Mouse (Mus musculus) MEL (cell line): ENCODE measurements around the gene Oxct1. TPM values are rescaled to one million over a fixed set of nuclear protein-coding genes. Genes with fewer than 3 reads are reported as not detected.

Experiments used
- DNase-seq: peaks from one replicate; pipeline ENCODE4 v3.0.0; 2011; ENCODE audit warnings: low read depth, low spot score
- H3K27ac ChIP-seq: 2 replicates; pipeline ENCODE4 v1.5.1; 2012; ENCODE audit warnings: low read depth, mild to moderate bottlenecking, control low read depth, low read length, moderate library complexity; ENCODE audit not compliant: control insufficient read depth
- H3K27me3 ChIP-seq, 2 experiments: fragments of 150-350 bp in 1 of 2; sonication (generic) in 1 of 2; 2 replicates each; pipeline ENCODE4 v1.6.1; 2012; ENCODE audit warnings: low read length in 2 of 2, mild to moderate bottlenecking in 2 of 2, improper control_type of control experiment in 1 of 2, moderate library complexity in 1 of 2; ENCODE audit not compliant: insufficient read depth in 2 of 2, control insufficient read depth in 1 of 2
- H3K36me3 ChIP-seq, 2 experiments: 2 replicates each; pipeline ENCODE4 v1.6.1; 2012 to 2014; ENCODE audit warnings: low read length in 2 of 2, improper control_type of control experiment in 1 of 2, inconsistent platforms in 1 of 2, mild to moderate bottlenecking in 1 of 2; ENCODE audit not compliant: insufficient read depth in 2 of 2, control insufficient read depth in 1 of 2
- H3K4me1 ChIP-seq, 2 experiments: fragments of 150-350 bp in 1 of 2; sonication (generic) in 1 of 2; 2 replicates each; pipeline ENCODE4 v1.6.1; 2012; ENCODE audit warnings: low read length in 2 of 2, improper control_type of control experiment in 1 of 2, mild to moderate bottlenecking in 1 of 2; ENCODE audit not compliant: insufficient read depth in 2 of 2, control insufficient read depth in 1 of 2
- H3K4me3 ChIP-seq, 2 experiments: fragments of 150-350 bp in 1 of 2; sonication (generic) in 1 of 2; 2 replicates each; pipeline ENCODE4 v1.5.1; 2012; ENCODE audit warnings: low read depth in 2 of 2, low read length in 2 of 2, mild to moderate bottlenecking in 2 of 2, moderate library complexity in 2 of 2, control low read depth in 1 of 2, improper control_type of control experiment in 1 of 2; ENCODE audit not compliant: control insufficient read depth in 1 of 2, insufficient read depth in 1 of 2
- H3K79me2 ChIP-seq: 2 replicates; pipeline ENCODE4 v1.6.1; 2012; ENCODE audit warnings: mild to moderate bottlenecking, low read length, moderate library complexity; ENCODE audit not compliant: control insufficient read depth, poor library complexity, insufficient read depth
- H3K9ac ChIP-seq: 2 replicates; pipeline ENCODE4 v1.6.1; 2012; ENCODE audit warnings: low read depth, mild to moderate bottlenecking, control low read depth, low read length, moderate library complexity; ENCODE audit not compliant: control insufficient read depth, poor library complexity, severe bottlenecking
- H3K9me3 ChIP-seq: fragments of 150-350 bp; sonication (generic); replicated peaks from 2 replicates; pipeline ENCODE4 v1.6.1; 2012; ENCODE audit warnings: mild to moderate bottlenecking, low read length, improper control_type of control experiment, moderate library complexity; ENCODE audit not compliant: insufficient read depth
- CHD1 ChIP-seq: IDR thresholded peaks from 2 replicates; pipeline ENCODE4 v1.6.1; 2012; ENCODE audit warnings: low read depth, mild to moderate bottlenecking, inconsistent platforms, low read length, improper control_type of control experiment
- ELF1 ChIP-seq: IDR thresholded peaks from 2 replicates; pipeline ENCODE4 v1.6.1; 2014; ENCODE audit warnings: low read depth, mild to moderate bottlenecking, inconsistent platforms, low read length, improper control_type of control experiment, moderate library complexity
- ETS1 ChIP-seq: IDR thresholded peaks from 2 replicates; pipeline ENCODE4 v1.6.1; 2012; ENCODE audit warnings: low read depth, mild to moderate bottlenecking, inconsistent platforms, low read length, improper control_type of control experiment, moderate library complexity
- GABPA ChIP-seq: IDR thresholded peaks from 2 replicates; pipeline ENCODE4 v1.6.1; 2012; ENCODE audit warnings: low read depth, mild to moderate bottlenecking, inconsistent platforms, low read length, improper control_type of control experiment, moderate library complexity
- HCFC1 ChIP-seq: IDR thresholded peaks from 2 replicates; pipeline ENCODE4 v1.6.1; 2012; ENCODE audit warnings: low read depth, mild to moderate bottlenecking, inconsistent platforms, low read length, improper control_type of control experiment, moderate library complexity
- JUND ChIP-seq: IDR thresholded peaks from 2 replicates; pipeline ENCODE4 v1.6.1; 2011; ENCODE audit warnings: low read depth, mild to moderate bottlenecking, improper control_type of control experiment, low read length
- MAFK ChIP-seq: IDR thresholded peaks from 2 replicates; pipeline ENCODE4 v1.6.1; 2011; ENCODE audit warnings: low read depth, mild to moderate bottlenecking, low read length, improper control_type of control experiment, borderline replicate concordance
- MAZ ChIP-seq: IDR thresholded peaks from 2 replicates; pipeline ENCODE4 v1.6.1; 2012; ENCODE audit warnings: low read depth, mild to moderate bottlenecking, inconsistent platforms, low read length, improper control_type of control experiment
- NRF1 ChIP-seq: IDR thresholded peaks from 2 replicates; pipeline ENCODE4 v1.6.1; 2014; ENCODE audit warnings: low read depth, mild to moderate bottlenecking, inconsistent platforms, low read length, improper control_type of control experiment, moderate library complexity; ENCODE audit not compliant: poor library complexity, insufficient read depth, severe bottlenecking
- POLR2A ChIP-seq, 2 experiments: IDR thresholded peaks; 2 replicates each; pipeline ENCODE4 v1.6.1; 2011 to 2012; ENCODE audit warnings: low read length in 2 of 2, mild to moderate bottlenecking in 2 of 2, control low read depth in 1 of 2, improper control_type of control experiment in 1 of 2, low read depth in 1 of 2, moderate library complexity in 1 of 2; ENCODE audit not compliant: control insufficient read depth in 1 of 2, insufficient read depth in 1 of 2, poor library complexity in 1 of 2
- POLR2AphosphoS5 ChIP-seq: IDR thresholded peaks from 2 replicates; pipeline ENCODE4 v1.6.1; 2012; ENCODE audit warnings: low read depth, borderline replicate concordance, mild to moderate bottlenecking, inconsistent platforms, low read length, moderate library complexity, mixed read lengths
- SIN3A ChIP-seq: IDR thresholded peaks from 2 replicates; pipeline ENCODE4 v1.6.1; 2012; ENCODE audit warnings: low read length, improper control_type of control experiment, inconsistent platforms
- TAL1 ChIP-seq: IDR thresholded peaks from 2 replicates; pipeline ENCODE4 v1.6.1; 2012; ENCODE audit warnings: mild to moderate bottlenecking, inconsistent platforms, low read length, moderate library complexity, mixed read lengths
- TCF12 ChIP-seq: IDR thresholded peaks from 2 replicates; pipeline ENCODE4 v1.6.1; 2014; ENCODE audit warnings: low read depth, mild to moderate bottlenecking, inconsistent platforms, low read length, improper control_type of control experiment, moderate library complexity
- UBTF ChIP-seq: IDR thresholded peaks from 2 replicates; pipeline ENCODE4 v1.6.1; 2012; ENCODE audit warnings: low read depth, mild to moderate bottlenecking, inconsistent platforms, low read length, improper control_type of control experiment, moderate library complexity, borderline replicate concordance; ENCODE audit not compliant: insufficient read depth
- ZMIZ1 ChIP-seq: IDR thresholded peaks from 2 replicates; pipeline ENCODE4 v1.6.1; 2012; ENCODE audit warnings: low read depth, mild to moderate bottlenecking, inconsistent platforms, low read length, improper control_type of control experiment, moderate library complexity
- polyA plus RNA-seq, 2 experiments: library from polyadenylated mRNA; stranded (reverse) in 1 of 2; unstranded in 1 of 2; fragments of >175 nt in 1 of 2; fragments of >200 nt in 1 of 2; gene quantifications; 2 replicates each; pipeline versions ENCODE4 v1.2.1 to v1.2.4; 2012; ENCODE audit warnings: low replicate concordance in 2 of 2, low read depth in 1 of 2; ENCODE audit not compliant: insufficient read length in 2 of 2, insufficient read depth in 1 of 2, missing spikeins in 1 of 2
- total RNA-seq: library from RNA; depleted of rRNA; stranded (reverse); fragments of 300-350 nt; gene quantifications from 2 replicates; pipeline ENCODE4 v1.2.3, GENCODE M21; 2012

The Oxct1 gene
- total and polyA plus RNA-seq, 3 experiments = 112 to 168 TPM; not detected in 1

DNA sequence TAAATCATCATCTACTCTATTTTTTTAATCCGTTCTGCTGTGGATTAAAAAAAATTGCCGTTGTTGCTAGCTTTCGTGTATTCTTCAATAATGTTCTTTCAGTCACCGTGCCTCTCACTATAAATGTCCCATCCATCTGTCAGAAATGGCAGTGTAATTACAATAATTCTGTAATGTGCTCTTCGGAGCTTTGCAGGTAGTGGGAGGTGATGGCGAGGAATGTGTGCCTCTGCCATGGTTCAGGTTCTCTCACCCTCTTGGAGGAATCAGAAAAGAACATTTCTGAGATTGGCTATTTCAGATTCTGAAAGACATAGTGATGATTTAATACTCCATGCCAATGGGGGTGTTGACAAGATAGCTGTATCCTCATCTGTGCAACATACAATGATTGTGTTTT is 93.8 kb downstream of the Oxct1 start:
- Histone ChIP-seq H3K4me3 (no peak overlapping the region), H3K79me2 (no peaks in the 10 kb centered on the region)

DNA sequence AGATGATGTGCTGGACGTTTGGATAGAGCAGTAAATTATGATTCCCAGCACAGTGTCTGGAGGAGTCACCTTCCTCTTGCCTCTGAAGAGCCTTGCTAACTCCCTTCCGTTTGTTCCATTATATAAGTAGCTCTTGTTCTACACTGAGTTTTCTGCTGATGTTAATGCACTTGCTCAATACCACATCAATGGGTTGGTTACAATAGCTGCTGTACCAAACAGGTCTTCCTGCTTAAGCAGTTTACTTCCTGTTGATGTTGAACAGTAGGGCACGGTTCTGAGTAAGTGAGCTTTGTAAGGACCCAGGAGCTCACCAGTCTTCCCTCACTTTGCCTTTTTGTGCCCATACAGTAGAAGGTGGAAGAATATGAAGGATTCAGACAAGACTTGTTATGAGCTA is 98.5 kb downstream of the Oxct1 start:
- no peak overlapping the region for H3K4me3 ChIP-seq
- H3K4me1 ChIP-seq = no peaks in the 10 kb centered on the region
- peaks cover 0 to 3% of the 10 kb centered on the region in 2 experiments; a peak in 2 of 4 replicates for H3K36me3 ChIP-seq
- no peak for DNase-seq
- H3K79me2 ChIP-seq = no peaks in the 10 kb centered on the region
- no peaks in the 10 kb centered on the region for H3K27me3 ChIP-seq
- no peak overlapping the region for H3K27ac ChIP-seq
- TF ChIP-seq CHD1 (no peak), POLR2AphosphoS5 (no peak), MAZ (no peak), ELF1 (no peak), TAL1 (no peak), MAFK (no peak), POLR2A (IDR thresholded peaks at IDR 0.05; ENCODE audit: control insufficient read depth in 1 of 2, insufficient read depth in 1 of 2, low read depth in 1 of 2, low read length in 2 of 2, poor library complexity in 1 of 2) (no peak), SIN3A (no peak), GABPA (no peak), JUND (no peak), NRF1 (no peak), TCF12 (no peak)
- no peak overlapping the region for H3K9ac ChIP-seq
- H3K9me3 ChIP-seq = no peaks in the 10 kb centered on the region

More for the DNA sequence above, 93.8 kb downstream of the Oxct1 start:
- H3K27me3 ChIP-seq = no peaks in the 10 kb centered on the region
- no peak overlapping the region for H3K27ac ChIP-seq
- H3K9me3 ChIP-seq = no peaks in the 10 kb centered on the region
- H3K36me3 ChIP-seq = no peaks in the 10 kb centered on the region; a peak in 1 of 4 replicates
- no peak overlapping the region for H3K9ac ChIP-seq
- DNase-seq = no peak
- TF ChIP-seq MAFK (no peak), ETS1 (no peak), ZMIZ1 (no peak), HCFC1 (no peak), UBTF (no peak)
- no peaks in the 10 kb centered on the region for H3K4me1 ChIP-seq
